Mouse (Mus musculus) CH12.LX (cell line): ENCODE results near the gene Rnf141. TPM values are rescaled to one million over a fixed set of nuclear protein-coding genes. Genes with fewer than 3 reads are reported as not detected.

ENCODE experiments used
- DNase-seq: peaks from one replicate; pipeline ENCODE4 v3.0.0-alpha.2; 2013; ENCODE audit errors: extremely low read depth
- H3K27ac ChIP-seq: 2 replicates; pipeline ENCODE4 v1.5.1; 2012; ENCODE audit warnings: low read depth, mild to moderate bottlenecking, control low read depth, moderate library complexity; ENCODE audit not compliant: insufficient read depth
- H3K27me3 ChIP-seq: replicated peaks from 2 replicates; pipeline ENCODE3; 2012; ENCODE audit warnings: inconsistent platforms
- H3K36me3 ChIP-seq, 2 experiments: replicated peaks in 1 of 2; 2 replicates each; pipeline versions ENCODE3 to v1.6.1; 2012; ENCODE audit warnings: inconsistent platforms in 1 of 2, low read length in 1 of 2, mild to moderate bottlenecking in 1 of 2, mixed read lengths in 1 of 2, moderate library complexity in 1 of 2; ENCODE audit not compliant: control insufficient read depth in 1 of 2, insufficient read depth in 1 of 2
- H3K4me1 ChIP-seq, 2 experiments: 2 replicates each; pipeline ENCODE4 v1.6.1; 2012; ENCODE audit warnings: inconsistent platforms in 1 of 2, moderate library complexity in 1 of 2; ENCODE audit not compliant: insufficient read depth in 2 of 2, control insufficient read depth in 1 of 2
- H3K4me2 ChIP-seq: 2 replicates; pipeline ENCODE4 v1.6.1; 2012; ENCODE audit warnings: low read depth, mild to moderate bottlenecking, control low read depth; ENCODE audit not compliant: poor library complexity, insufficient read depth, severe bottlenecking
- H3K4me3 ChIP-seq, 3 experiments: fragments of 150-350 bp in 1 of 3; sonication (generic) in 1 of 3; replicated peaks in 1 of 3; 2 replicates each; pipeline versions ENCODE3 to v1.5.1; 2011 to 2012; ENCODE audit warnings: low read depth in 2 of 3, low read length in 2 of 3, mild to moderate bottlenecking in 2 of 3, moderate library complexity in 2 of 3, control low read depth in 1 of 3, improper control_type of control experiment in 1 of 3, inconsistent platforms in 1 of 3, mixed read lengths in 1 of 3; ENCODE audit not compliant: poor library complexity in 1 of 3
- H3K79me2 ChIP-seq: replicated peaks from 2 replicates; pipeline ENCODE4 v1.6.1; 2012; ENCODE audit warnings: mild to moderate bottlenecking, moderate library complexity; ENCODE audit not compliant: control insufficient read depth, poor library complexity, insufficient read depth, severe bottlenecking; ENCODE audit errors: extremely low read depth
- H3K9ac ChIP-seq: 2 replicates; pipeline ENCODE4 v1.6.1; 2012; ENCODE audit warnings: low read depth, mild to moderate bottlenecking, control low read depth, moderate library complexity; ENCODE audit not compliant: insufficient read depth
- H3K9me3 ChIP-seq: replicated peaks from 2 replicates; pipeline ENCODE3; 2012; ENCODE audit warnings: low read length, inconsistent platforms, mixed read lengths
- MAX ChIP-seq: IDR thresholded peaks from 2 replicates; pipeline ENCODE4 v1.6.1; 2011; ENCODE audit warnings: low read length, improper control_type of control experiment
- MEF2A ChIP-seq: IDR thresholded peaks from 2 replicates; pipeline ENCODE4 v1.6.1; 2014; ENCODE audit warnings: low read depth, mild to moderate bottlenecking, inconsistent platforms, low read length, improper control_type of control experiment, borderline replicate concordance
- MYC ChIP-seq: IDR thresholded peaks from 2 replicates; pipeline ENCODE4 v1.6.1; 2011; ENCODE audit warnings: low read depth, mild to moderate bottlenecking, improper control_type of control experiment, low read length
- NELFE ChIP-seq: IDR thresholded peaks from 2 replicates; pipeline ENCODE4 v1.6.1; 2011; ENCODE audit warnings: low read depth, low read length, improper control_type of control experiment
- NRF1 ChIP-seq: IDR thresholded peaks from 2 replicates; pipeline ENCODE4 v1.6.1; 2014; ENCODE audit warnings: low read depth, mild to moderate bottlenecking, inconsistent platforms, low read length, improper control_type of control experiment, moderate library complexity
- TBP ChIP-seq: conservative IDR thresholded peaks from 2 replicates; pipeline ENCODE4 v1.6.1; 2011; ENCODE audit warnings: low read depth, low read length, improper control_type of control experiment
- dilution Hi-C: fragments of 300-500 bp; cut with MboI; formaldehyde crosslinking; loops from 2 replicates; pipeline ENCODE4 v1.14.3; 2020; ENCODE audit warnings: low sequenced_read_pairs; ENCODE audit not compliant: extremely low pct_unique_long_range_greater_than_20kb, extremely low pct_ligation_motif_present
- in situ Hi-C: fragments of 300-500 bp; cut with MboI; formaldehyde crosslinking; loops from 3 replicates; pipeline ENCODE4 v1.14.3; 2019; ENCODE audit warnings: low sequenced_read_pairs, low pct_ligation_motif_present, low pct_unique_long_range_greater_than_20kb, mixed read lengths
- polyA plus RNA-seq: library from polyadenylated mRNA; unstranded; fragments of >175 nt; gene quantifications from 2 replicates; pipeline ENCODE4 v1.2.1, GENCODE M21; 2012; ENCODE audit warnings: low read depth; ENCODE audit not compliant: insufficient read length
- total RNA-seq, 2 experiments: library from RNA; depleted of rRNA; stranded (reverse); fragments of 300-350 nt in 1 of 2; fragments of >200 nt in 1 of 2; gene quantifications; 2 replicates each; pipeline ENCODE4 v1.2.3; 2012 to 2014

The Rnf141 gene
- total and polyA plus RNA-seq, 3 experiments: 16.1 to 21.5 (median 18.1) TPM

GRCm38 (mm10) chr7:110750834-110751233 is 93.4 kb downstream of the Rnf141 start:
- H3K4me3 ChIP-seq: no peak overlapping the region
- no peak overlapping the region for H3K4me2 ChIP-seq
- H3K9me3 ChIP-seq: peaks cover 2% of the 10 kb centered on the region
- no peak for TF ChIP-seq MAX
- no peak for TF ChIP-seq NRF1
- TF ChIP-seq NELFE: no peak
- TF ChIP-seq MYC: no peak
- TF ChIP-seq MEF2A: no peak
- TF ChIP-seq TBP: no peak
- H3K9ac ChIP-seq: no peak overlapping the region
- H3K79me2 ChIP-seq: no peaks in the 10 kb centered on the region
- H3K27ac ChIP-seq: no peak overlapping the region
- H3K4me1 ChIP-seq: peaks cover 0 to 12% of the 10 kb centered on the region in 2 experiments; a peak in 2 of 4 replicates
- in situ Hi-C loops: no loop called here
- no peaks in the 10 kb centered on the region for H3K36me3 ChIP-seq
- dilution Hi-C loops: no loop called here
- DNase-seq: no peak
- H3K27me3 ChIP-seq: no peaks in the 10 kb centered on the region

Other genes starting within 250 kb of the Rnf141 start
- gene Sbf2, start 229.5 kb downstream of the Rnf141 start, total RNA-seq (2012; rRNA removed): 9.5 and 11.4 TPM in 2 replicates
- 8.9 and 9.5 TPM in 2 replicates for gene Sbf2, start 229.5 kb downstream of the Rnf141 start, total RNA-seq (2014; rRNA removed)
- 19.1 and 21.5 TPM in 2 replicates for gene Sbf2, start 229.5 kb downstream of the Rnf141 start, polyA plus RNA-seq
- gene Adm, start 216.8 kb downstream of the Rnf141 start, total RNA-seq (2012; rRNA removed): 13.2 and 23.2 TPM in 2 replicates
- gene Adm, start 216.8 kb downstream of the Rnf141 start, total RNA-seq (2014; rRNA removed): 14.0 and 16.0 TPM in 2 replicates
- 6.9 and 7.4 TPM in 2 replicates for gene Adm, start 216.8 kb downstream of the Rnf141 start, polyA plus RNA-seq
- gene Ampd3, start 76.3 kb downstream of the Rnf141 start, total RNA-seq (2012; rRNA removed): 0.04 and 0.08 TPM in 2 replicates
- gene Ampd3, start 76.3 kb downstream of the Rnf141 start, total RNA-seq (2014; rRNA removed): 0.07 and 0.30 TPM in 2 replicates
- gene Ampd3, start 76.3 kb downstream of the Rnf141 start, polyA plus RNA-seq: 0.84 and 1.0 TPM in 2 replicates
- gene Lyve1, start 18.8 kb upstream of the Rnf141 start, total RNA-seq (2012; rRNA removed): not detected in 2 replicates
- not detected in 2 replicates for gene Lyve1, start 18.8 kb upstream of the Rnf141 start, total RNA-seq (2014; rRNA removed)
- gene Lyve1, start 18.8 kb upstream of the Rnf141 start, polyA plus RNA-seq: not detected in 2 replicates
- not detected in 2 replicates for gene Mrvi1, start 138.0 kb upstream of the Rnf141 start, total RNA-seq (2012; rRNA removed)
- not detected in 2 replicates for gene Mrvi1, start 138.0 kb upstream of the Rnf141 start, total RNA-seq (2014; rRNA removed)
- 0.11 TPM in 1 of 2 replicates, not detected in the other for gene Mrvi1, start 138.0 kb upstream of the Rnf141 start, polyA plus RNA-seq
- 27.4 and 29.7 TPM in 2 replicates for gene Ctr9, start 184.5 kb upstream of the Rnf141 start, total RNA-seq (2012; rRNA removed)
- 34.3 and 34.8 TPM in 2 replicates for gene Ctr9, start 184.5 kb upstream of the Rnf141 start, total RNA-seq (2014; rRNA removed)
- gene Ctr9, start 184.5 kb upstream of the Rnf141 start, polyA plus RNA-seq: 31.7 and 37.2 TPM in 2 replicates
- gene Eif4g2, start 238.6 kb upstream of the Rnf141 start, total RNA-seq (2012; rRNA removed): 217 and 318 TPM in 2 replicates
- 671 and 744 TPM in 2 replicates for gene Eif4g2, start 238.6 kb upstream of the Rnf141 start, total RNA-seq (2014; rRNA removed)
- 821 and 920 TPM in 2 replicates for gene Eif4g2, start 238.6 kb upstream of the Rnf141 start, polyA plus RNA-seq